Comparison of ENCODE assay signal across 7 mouse cellular contexts in genomic region chr9:96758749-96759597, GRCm38 (mm10). TPM values are rescaled to one million over a fixed set of nuclear protein-coding genes. Genes with fewer than 3 reads are reported as not detected.
DNase-seq lines count a peak whose midpoint lies in the region; ATAC-seq lines count a peak whose summit lies in the region.

No protein-coding gene starts in this region.

- H3K36me3 ChIP-seq in megakaryocyte, embryonic 14.5 days (replicated peaks; ENCODE audit: low read length) = no peaks in the 10 kb centered on the region

- peak overlapping the region; percentile 91 for H3K4me3 ChIP-seq in megakaryocyte, embryonic 14.5 days (replicated peaks)

- H3K4me1 ChIP-seq in megakaryocyte, embryonic 14.5 days = peaks cover 28% of the 10 kb centered on the region

- DNase-seq in adrenal gland, adult 18-20 months (ENCODE audit: low spot score in 2 of 2) = peak; percentile 51 to 53
- peak; percentile 96 for DNase-seq in embryo, embryonic 10.5 days (ENCODE audit: low spot score)
- peak; percentile 28 for DNase-seq in gastrocnemius, postnatal 10 days
- peak; percentile 68 to 83 for DNase-seq in left cerebral cortex, adult 9 months (ENCODE audit: low spot score in 2 of 2)
- DNase-seq in right cerebral cortex, postnatal 14 days = peak; percentile 19

- no peaks in the 10 kb centered on the region for H3K9me3 ChIP-seq in megakaryocyte, embryonic 14.5 days

- ATAC-seq in inflammation-experienced regulatory T-cells, adult 6 months = peak; percentile 91

- H3K27me3 ChIP-seq in megakaryocyte, embryonic 14.5 days (replicated peaks) = no peaks in the 10 kb centered on the region

RNA-seq across cellular contexts. Expression of gene Zbtb38, which starts 6.3 kb away (rescaled TPM):
- total RNA-seq in adrenal gland, adult 18-20 months (2021) = 10 to 100 TPM; 60.0 to 97.3 TPM
- total RNA-seq in gastrocnemius, postnatal 10 days (2021) = 10 to 100 TPM; 13.8 to 17.9 TPM
- polyA plus RNA-seq in inflammation-experienced regulatory T-cells, adult 6 months (2017; shearing (Covaris generic)) = 10 to 100 TPM; 53.9 to 73.9 (median 69.4) TPM
- 1.5 and 2.8 TPM in 2 replicates for polyA plus RNA-seq in megakaryocyte, embryonic 14.5 days (2012; ENCODE audit: insufficient read depth, low replicate concordance)

Comparison
In these comparisons a context has a peak if more than half of its experiments do, and no peak if none do; other contexts are left out.
1. Peak in every context shown above with its lines: DNase-seq, ATAC-seq and H3K4me3 ChIP-seq.
2. DNase-seq: peak in every context shown above with its lines; median percentile 96 in embryo, embryonic 10.5 days; 76 in left cerebral cortex, adult 9 months; 52 in adrenal gland, adult 18-20 months; 28 in gastrocnemius, postnatal 10 days; 19 in right cerebral cortex, postnatal 14 days.